Mouse (Mus musculus) lung, adult 2 months (tissue): Measurements from ENCODE around the gene Cend1.

Experiments
- CTCF ChIP-seq: fragments of 200-500 bp; IDR thresholded peaks from 2 replicates; pipeline ENCODE4 v1.5.1; 2011; ENCODE audit warnings: mild to moderate bottlenecking, low read length, control low read depth; ENCODE audit not compliant: insufficient read depth
- POLR2A ChIP-seq: fragments of 200-500 bp; IDR thresholded peaks from 2 replicates; pipeline ENCODE4 v1.6.1; 2011; ENCODE audit warnings: low read depth, mild to moderate bottlenecking, control low read depth, low read length, borderline replicate concordance; ENCODE audit errors: extremely low read depth

DNA sequence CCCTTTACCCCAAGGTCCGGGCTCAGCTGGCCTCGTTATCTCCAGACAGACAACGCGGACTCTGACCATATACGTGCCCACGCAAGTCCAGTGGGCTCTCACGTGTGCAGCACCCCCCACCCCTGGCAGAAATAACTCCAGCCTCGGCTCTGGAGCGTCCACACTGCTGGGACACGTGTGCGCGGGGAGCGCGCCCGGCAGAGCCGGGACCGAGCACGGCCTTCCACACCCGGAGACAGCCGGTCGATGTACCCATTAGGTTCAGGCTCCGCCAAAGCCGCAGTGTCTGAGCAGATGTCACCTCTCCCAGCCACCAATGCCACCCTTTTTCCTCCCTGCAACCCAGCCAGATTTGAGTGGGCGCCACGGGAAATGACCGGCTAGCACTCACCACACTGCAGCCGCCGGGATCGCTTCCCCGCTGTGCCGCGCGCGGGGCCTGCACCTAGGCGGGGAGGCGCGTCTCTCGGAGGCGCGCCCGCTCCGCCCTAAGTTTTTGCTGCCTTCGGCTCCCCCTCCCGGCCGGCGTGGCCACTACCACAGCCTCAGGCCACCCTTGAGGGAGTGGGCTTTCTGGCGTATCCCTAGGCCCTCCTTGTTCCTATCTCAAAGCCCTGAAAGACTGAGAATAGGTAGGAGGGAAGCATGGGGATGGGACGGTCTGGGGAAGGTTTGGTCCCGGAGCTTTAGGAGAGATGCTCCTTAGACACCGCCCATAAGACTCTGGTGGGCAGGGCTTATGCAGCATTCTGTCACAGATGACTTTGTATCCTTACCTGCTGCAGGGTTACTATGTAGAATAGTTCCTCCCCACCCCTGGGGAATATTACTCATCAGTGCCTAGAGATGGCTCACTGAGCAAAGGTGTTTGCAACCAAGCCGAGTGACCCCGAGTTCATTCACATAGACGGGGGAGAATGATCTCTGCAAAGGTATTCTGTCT is 8.2 kb upstream of the Cend1 start, which contains the start of gene Slc25a22:
- TF ChIP-seq POLR2A (peak; percentile 73; the same call in 1 of the 2 replicates), CTCF (peak; percentile 55)
